Mouse (Mus musculus): ENCODE data around the gene Fubp3.

GRCm38 (mm10) chr2:31572915-31573635 is 624 bp downstream of the Fubp3 start:
- TF ChIP-seq CTCF (conservative IDR thresholded peaks at IDR 0.05; ENCODE audit: low read length): no peak
- no peak for TF ChIP-seq POU5F1 (IDR thresholded peaks at IDR 0.05; ENCODE audit: borderline replicate concordance, low read length)
